Mouse (Mus musculus) liver, embryonic 16.5 days (tissue): ENCODE results near the gene Spata32. TPM values are rescaled to one million over a fixed set of nuclear protein-coding genes. Genes with fewer than 3 reads are reported as not detected.

Experiments used
- ATAC-seq: fragments of 200-750 bp; cut with Nextera tagmentation; 2 replicates; pipeline ENCODE4 v1.8.0; 2017; ENCODE audit warnings: low read depth, mild to moderate bottlenecking, moderate number of reproducible peaks, moderate library complexity
- H3K27ac ChIP-seq: fragments of 300-500 bp; sonication (generic); 2 replicates; pipeline ENCODE4 v1.5.1; 2014; ENCODE audit warnings: mild to moderate bottlenecking, low read length
- H3K27me3 ChIP-seq: fragments of 300-500 bp; sonication (generic); 2 replicates; pipeline ENCODE4 v1.6.1; 2014; ENCODE audit warnings: low read depth, low read length, mixed read lengths; ENCODE audit not compliant: control insufficient read depth, insufficient read depth
- H3K36me3 ChIP-seq: fragments of 300-500 bp; sonication (generic); 2 replicates; pipeline ENCODE4 v1.6.1; 2014; ENCODE audit warnings: mild to moderate bottlenecking; ENCODE audit not compliant: control insufficient read depth, insufficient read depth
- H3K4me1 ChIP-seq: fragments of 300-500 bp; sonication (generic); 2 replicates; pipeline ENCODE4 v1.6.1; 2014; ENCODE audit warnings: low read depth, low read length, mixed read lengths; ENCODE audit not compliant: control insufficient read depth
- H3K4me2 ChIP-seq: fragments of 300-500 bp; sonication (generic); 2 replicates; pipeline ENCODE4 v1.6.1; 2014; ENCODE audit warnings: low read depth, low read length, mixed read lengths
- H3K4me3 ChIP-seq: fragments of 300-500 bp; sonication (generic); 2 replicates; pipeline ENCODE4 v1.5.1; 2014; ENCODE audit warnings: low read depth, mild to moderate bottlenecking, low read length
- H3K9ac ChIP-seq: fragments of 300-500 bp; sonication (generic); 2 replicates; pipeline ENCODE4 v1.6.1; 2014; ENCODE audit warnings: low read depth, low read length
- H3K9me3 ChIP-seq: fragments of 300-500 bp; sonication (generic); replicated peaks from 2 replicates; pipeline ENCODE4 v1.6.1; 2016; ENCODE audit warnings: low read length; ENCODE audit not compliant: control insufficient read depth
- WGBS: fragments of 180-500 bp; shearing (Covaris S2); extraction: QIAGEN DNeasy Blood & Tissue Kit; methylation state at CpG from one replicate; pipeline ENCODE4 v1.1.7; 2014; ENCODE audit not compliant: insufficient replicate concordance; 5-methylcytosine and 5-hydroxymethylcytosine counted together
- polyA plus RNA-seq: library from polyadenylated mRNA; unstranded; fragments of >200 nt; fragmentation: Nextera tagmentation; extraction: Ambion mirVana; gene quantifications from 2 replicates; pipeline ENCODE4 v1.2.1, GENCODE M21; 2015

Spata32 gene
- polyA plus RNA-seq, 1 experiment from 2014 or later, result not detected

DNA sequence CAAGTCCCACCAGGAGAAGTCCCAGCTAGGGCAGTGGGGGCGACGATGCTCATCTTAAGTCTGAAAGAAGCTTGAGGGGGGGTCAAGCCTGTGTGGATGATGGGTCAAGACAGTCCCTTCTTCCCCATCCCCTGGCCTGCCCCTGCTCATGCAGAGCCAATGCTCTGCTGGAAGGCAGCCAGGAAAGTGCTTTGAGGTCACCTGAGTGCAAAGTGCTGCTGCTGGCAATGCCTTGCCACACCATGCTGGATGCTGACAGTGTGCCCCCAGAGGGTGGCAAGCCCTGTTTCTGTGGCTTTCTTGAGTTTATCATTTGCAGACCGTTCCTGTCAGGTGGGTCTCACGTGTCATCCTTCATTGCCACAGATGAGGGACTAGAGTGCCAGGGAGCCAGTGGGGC is 1.8 kb upstream of the Spata32 start:
- Histone ChIP-seq H3K9ac (no peak overlapping the region), H3K4me3 (no peak overlapping the region), H3K4me1 (peaks cover 3% of the 10 kb centered on the region; the same call in 1 of the 2 replicates), H3K9me3 (no peaks in the 10 kb centered on the region), H3K36me3 (no peaks in the 10 kb centered on the region), H3K27me3 (no peaks in the 10 kb centered on the region), H3K4me2 (no peak overlapping the region), H3K27ac (no peak overlapping the region)
- 64% methylated on average over 4 of the region's 4 CpGs for WGBS
- ATAC-seq, result no peak

DNA sequence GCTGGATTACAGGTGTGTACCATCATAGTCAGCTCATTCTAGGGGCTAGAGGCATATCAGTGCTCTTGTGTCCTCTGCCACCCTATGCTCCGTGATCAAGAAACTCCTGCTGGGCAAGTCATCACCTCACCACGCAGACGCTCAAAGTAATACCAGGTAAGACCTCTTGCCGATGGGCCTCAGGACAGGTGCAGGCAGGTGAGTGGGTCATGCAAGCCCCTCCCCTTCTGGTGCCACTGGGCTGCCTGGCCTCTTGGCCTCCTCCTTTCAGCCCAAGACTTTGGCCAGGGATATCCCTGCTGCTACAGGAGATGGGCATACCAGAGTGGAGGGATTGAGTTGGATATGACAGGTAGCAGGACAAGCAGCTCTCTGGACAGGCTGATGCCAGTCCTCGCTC is 1.0 kb upstream of the Spata32 start:
- no peaks in the 10 kb centered on the region for H3K9me3 ChIP-seq
- peaks cover 3% of the 10 kb centered on the region; the same call in 1 of the 2 replicates for H3K4me1 ChIP-seq
- no peak overlapping the region for H3K4me3 ChIP-seq
- no peaks in the 10 kb centered on the region for H3K36me3 ChIP-seq
- no peaks in the 10 kb centered on the region for H3K27me3 ChIP-seq
- WGBS, result 76% methylated on average over 5 of the region's 5 CpGs
- H3K27ac ChIP-seq, result no peak overlapping the region
- H3K4me2 ChIP-seq, result no peak overlapping the region
- no peak overlapping the region for H3K9ac ChIP-seq
- no peak for ATAC-seq

DNA sequence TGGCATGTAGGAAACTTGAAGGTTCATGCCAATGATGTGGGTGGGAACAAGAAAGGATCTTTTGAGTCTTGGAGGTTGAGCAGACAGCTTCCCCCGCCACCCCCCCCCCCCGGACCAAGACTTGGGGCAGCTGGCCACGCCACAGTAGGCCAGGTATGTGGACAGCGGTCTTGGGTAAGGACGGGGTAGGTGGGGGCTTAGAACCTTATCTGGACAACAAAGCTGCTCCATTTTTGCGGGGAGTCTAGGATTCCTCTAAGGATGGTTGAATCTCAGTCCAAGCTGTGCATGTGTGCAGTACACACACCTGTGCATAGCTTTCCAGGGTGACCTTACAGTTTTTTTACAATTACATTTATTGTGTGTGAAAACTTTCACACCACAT is 277 bp upstream of the Spata32 start:
- peaks cover 3% of the 10 kb centered on the region; the same call in 1 of the 2 replicates for H3K4me1 ChIP-seq
- ATAC-seq, result no peak
- peak overlapping the region; percentile 44; the same call in 1 of the 2 replicates for H3K9ac ChIP-seq
- H3K9me3 ChIP-seq, result peaks cover 2% of the 10 kb centered on the region; the same call in 1 of the 2 replicates
- peak overlapping the region; percentile 58 for H3K4me3 ChIP-seq
- H3K4me2 ChIP-seq, result peak overlapping the region; percentile 76
- 26% methylated on average over 6 of the region's 6 CpGs for WGBS
- H3K36me3 ChIP-seq, result no peaks in the 10 kb centered on the region
- no peak overlapping the region for H3K27ac ChIP-seq
- H3K27me3 ChIP-seq, result no peaks in the 10 kb centered on the region

DNA sequence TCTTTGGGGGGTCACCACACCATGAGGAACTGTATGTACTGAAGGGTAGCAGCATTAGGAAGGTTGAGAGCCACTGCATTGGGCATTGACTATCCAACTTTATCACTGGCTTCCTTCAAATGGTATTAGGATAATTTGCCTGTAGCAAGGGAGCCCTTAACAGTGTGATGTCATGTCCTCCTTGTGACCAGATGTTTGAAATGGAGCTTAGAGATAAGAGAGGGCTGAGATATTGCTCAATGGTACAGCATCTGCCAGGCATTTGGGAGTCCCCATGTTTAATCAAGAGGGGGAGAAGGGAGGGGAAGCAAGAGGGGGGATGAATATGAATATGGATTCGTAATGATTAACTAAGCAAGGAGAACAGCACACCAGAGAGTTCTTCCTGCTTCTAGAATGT is 2.9 kb downstream of the Spata32 start:
- Histone ChIP-seq H3K4me1 (peaks cover 3% of the 10 kb centered on the region; the same call in 1 of the 2 replicates), H3K9me3 (peaks cover 2% of the 10 kb centered on the region; the same call in 1 of the 2 replicates), H3K27ac (no peak overlapping the region), H3K4me3 (no peak overlapping the region), H3K4me2 (no peak overlapping the region), H3K27me3 (no peaks in the 10 kb centered on the region), H3K36me3 (no peaks in the 10 kb centered on the region), H3K9ac (no peak overlapping the region)
- peak; percentile 41 for ATAC-seq
- WGBS, result 19% methylated on average over 1 of the region's 1 CpGs

DNA sequence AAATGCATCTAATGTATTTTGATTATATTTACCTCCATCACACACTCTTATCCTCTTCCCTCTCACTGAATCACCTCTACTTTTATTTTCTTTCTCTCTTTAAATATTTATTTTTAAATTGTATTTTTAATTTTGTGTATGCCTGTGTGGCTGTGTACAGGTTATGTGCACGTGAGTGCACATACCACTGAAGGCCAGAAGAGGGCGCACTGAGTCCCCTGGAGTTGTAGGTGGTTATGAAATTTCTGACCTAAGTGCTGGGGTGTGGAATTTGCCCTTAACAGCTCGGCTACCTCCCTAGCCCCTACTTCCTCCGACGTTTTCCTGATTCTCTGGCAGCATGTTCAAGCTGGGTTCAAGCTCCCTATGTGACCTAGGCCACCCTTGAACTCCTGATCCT is 4.5 kb downstream of the Spata32 start:
- Histone ChIP-seq H3K4me1 (peaks cover 3% of the 10 kb centered on the region; the same call in 1 of the 2 replicates), H3K27ac (no peak overlapping the region), H3K4me3 (no peak overlapping the region), H3K4me2 (no peak overlapping the region), H3K9ac (no peak overlapping the region), H3K27me3 (no peaks in the 10 kb centered on the region), H3K36me3 (no peaks in the 10 kb centered on the region), H3K9me3 (peaks cover 2% of the 10 kb centered on the region; the same call in 1 of the 2 replicates)
- 69% methylated on average over 5 of the region's 5 CpGs for WGBS
- no peak for ATAC-seq

DNA sequence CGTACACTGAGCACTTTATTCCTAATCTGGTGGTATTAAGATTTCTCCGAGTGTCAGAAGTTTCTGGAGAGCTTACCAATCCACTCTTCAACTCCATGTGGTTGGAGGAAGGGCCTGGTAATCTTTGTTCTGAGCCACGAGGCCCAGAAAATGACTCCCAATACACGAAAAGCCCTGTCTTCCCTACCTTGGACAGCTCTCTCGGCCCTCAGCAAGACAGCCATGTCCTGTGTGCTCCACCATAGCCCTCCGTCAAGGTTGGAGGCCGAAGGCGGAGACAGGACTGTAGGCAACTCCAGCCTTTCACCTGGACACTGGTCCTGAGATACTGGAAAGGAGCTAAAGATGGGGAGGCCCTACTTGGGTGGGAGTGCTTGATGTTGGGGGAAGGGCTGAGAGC is 7.9 kb downstream of the Spata32 start:
- H3K4me3 ChIP-seq, result no peak overlapping the region
- no peak for ATAC-seq

DNA sequence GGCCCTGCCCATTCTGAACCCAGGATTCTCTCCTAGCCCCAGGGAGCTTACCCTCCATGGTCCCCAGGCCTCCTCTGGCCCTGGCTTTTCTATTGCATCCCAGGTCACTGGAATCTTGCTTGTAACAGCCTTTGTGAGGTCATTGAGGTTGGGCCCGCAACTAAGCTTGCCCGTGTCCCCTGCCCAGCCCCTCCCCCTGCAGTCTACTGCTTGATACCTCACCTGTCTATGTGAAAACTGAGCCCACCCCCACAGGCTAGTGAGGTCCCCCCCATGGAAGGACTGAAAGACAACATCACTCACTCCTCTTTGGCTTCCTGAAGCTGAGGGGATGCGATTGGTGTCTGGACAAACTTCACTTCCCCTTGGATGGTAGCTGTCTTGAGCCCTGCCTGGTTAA is 9.8 kb downstream of the Spata32 start, which contains the start of gene 1700023F06Rik:
Gene 1700023F06Rik (minus strand): TSS at position 101 of the 400 bp plus-strand sequence.
- H3K4me2 ChIP-seq, result no peak within 1 kb of the TSS
- no peak within 1 kb of the TSS for H3K9ac ChIP-seq
- no peaks in the 10 kb centered on the region for H3K27me3 ChIP-seq
- no peaks in the 10 kb centered on the region for H3K36me3 ChIP-seq
- H3K27ac ChIP-seq, result no peak within 1 kb of the TSS
- no peaks in the 10 kb centered on the region for H3K4me1 ChIP-seq
- no peak within 1 kb of the TSS for H3K4me3 ChIP-seq
- no peaks in the 10 kb centered on the region for H3K9me3 ChIP-seq
- 83% methylated on average over 3 of the region's 3 CpGs for WGBS
- no peak for ATAC-seq

More for the DNA sequence above, 7.9 kb downstream of the Spata32 start:
- 49% methylated on average over 8 of the region's 8 CpGs for WGBS
- Histone ChIP-seq H3K27me3 (no peaks in the 10 kb centered on the region), H3K36me3 (no peaks in the 10 kb centered on the region), H3K9ac (no peak overlapping the region), H3K27ac (no peak overlapping the region), H3K4me2 (no peak overlapping the region), H3K9me3 (peaks cover 2% of the 10 kb centered on the region; the same call in 1 of the 2 replicates), H3K4me1 (no peaks in the 10 kb centered on the region)

DNA sequence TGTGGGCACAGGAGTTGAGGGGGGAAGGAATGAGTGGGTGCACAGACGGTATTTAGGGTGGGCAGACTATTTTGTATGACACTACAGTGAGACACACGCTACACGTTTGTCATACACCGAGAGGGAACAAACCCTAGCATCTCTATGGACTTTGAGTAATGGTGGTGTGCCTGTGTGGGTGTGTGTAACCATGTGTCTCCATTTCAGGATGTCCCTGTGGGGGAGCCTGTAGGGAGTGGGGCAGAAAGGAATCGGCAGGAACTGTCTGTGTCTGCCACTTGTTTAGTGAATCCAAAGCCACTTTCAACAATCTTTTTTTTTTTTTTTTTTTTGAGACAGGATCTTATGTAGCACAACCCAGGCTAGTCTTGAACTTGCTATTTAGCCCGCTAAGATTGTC is 12.0 kb downstream of the Spata32 start:
- no peak overlapping the region for H3K9ac ChIP-seq
- no peak for ATAC-seq
- H3K4me3 ChIP-seq, result no peak overlapping the region
- no peaks in the 10 kb centered on the region for H3K27me3 ChIP-seq
- WGBS, result 71% methylated on average over 6 of the region's 6 CpGs
- no peaks in the 10 kb centered on the region for H3K9me3 ChIP-seq
- no peak overlapping the region for H3K27ac ChIP-seq
- H3K36me3 ChIP-seq, result no peaks in the 10 kb centered on the region
- no peaks in the 10 kb centered on the region for H3K4me1 ChIP-seq
- no peak overlapping the region for H3K4me2 ChIP-seq

DNA sequence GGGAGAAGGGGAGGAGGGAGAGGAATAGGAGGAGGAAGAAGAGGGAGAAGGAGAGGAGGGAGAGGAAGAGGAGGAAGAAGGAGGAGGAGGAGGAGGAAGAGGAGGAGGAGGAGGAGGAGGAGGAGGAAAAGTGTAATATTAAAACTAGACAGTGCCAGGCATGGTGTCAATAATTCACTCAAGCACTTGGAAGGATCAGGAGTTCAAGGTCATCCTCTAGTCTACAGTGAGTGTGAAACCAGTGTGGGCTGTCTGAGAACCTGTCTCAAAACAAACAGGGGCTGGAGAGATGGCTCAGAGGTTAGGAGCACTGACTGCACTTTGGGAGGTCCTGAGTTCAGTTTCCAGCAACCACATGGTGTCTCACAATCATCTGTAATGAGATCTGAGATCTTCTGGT is 15.9 kb downstream of the Spata32 start:
- H3K36me3 ChIP-seq, result no peaks in the 10 kb centered on the region
- no peaks in the 10 kb centered on the region for H3K4me1 ChIP-seq
- no peaks in the 10 kb centered on the region for H3K9me3 ChIP-seq
- H3K27me3 ChIP-seq, result peaks cover 15% of the 10 kb centered on the region; the same call in 1 of the 2 replicates
- H3K4me2 ChIP-seq, result no peak overlapping the region
- no peak overlapping the region for H3K4me3 ChIP-seq
- no peak overlapping the region for H3K27ac ChIP-seq
- H3K9ac ChIP-seq, result no peak overlapping the region
- ATAC-seq, result no peak
